Mouse (Mus musculus): Measurements from ENCODE around the gene Cyfip2.

Gene Cyfip2

DNA sequence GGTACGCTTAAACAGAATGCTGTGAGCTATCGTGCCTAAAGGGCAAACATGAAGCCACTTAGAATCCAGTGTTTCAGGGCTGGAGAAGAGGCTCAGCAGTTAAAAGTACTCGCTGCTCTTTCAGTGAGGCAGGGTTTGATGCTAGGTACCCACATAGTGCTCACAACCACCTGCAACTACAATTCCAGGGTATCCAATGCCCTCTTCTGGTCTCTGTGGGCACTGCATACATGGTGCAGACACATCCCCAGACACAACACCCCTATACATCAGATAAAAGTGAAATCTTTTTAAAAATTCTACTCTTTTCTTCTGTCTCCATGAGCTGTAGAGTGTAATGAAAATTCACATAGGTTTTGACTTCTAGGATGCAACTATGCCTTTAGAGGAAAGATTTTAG is 38.7 kb downstream of the Cyfip2 start:
- DNase-seq, result no peak

DNA sequence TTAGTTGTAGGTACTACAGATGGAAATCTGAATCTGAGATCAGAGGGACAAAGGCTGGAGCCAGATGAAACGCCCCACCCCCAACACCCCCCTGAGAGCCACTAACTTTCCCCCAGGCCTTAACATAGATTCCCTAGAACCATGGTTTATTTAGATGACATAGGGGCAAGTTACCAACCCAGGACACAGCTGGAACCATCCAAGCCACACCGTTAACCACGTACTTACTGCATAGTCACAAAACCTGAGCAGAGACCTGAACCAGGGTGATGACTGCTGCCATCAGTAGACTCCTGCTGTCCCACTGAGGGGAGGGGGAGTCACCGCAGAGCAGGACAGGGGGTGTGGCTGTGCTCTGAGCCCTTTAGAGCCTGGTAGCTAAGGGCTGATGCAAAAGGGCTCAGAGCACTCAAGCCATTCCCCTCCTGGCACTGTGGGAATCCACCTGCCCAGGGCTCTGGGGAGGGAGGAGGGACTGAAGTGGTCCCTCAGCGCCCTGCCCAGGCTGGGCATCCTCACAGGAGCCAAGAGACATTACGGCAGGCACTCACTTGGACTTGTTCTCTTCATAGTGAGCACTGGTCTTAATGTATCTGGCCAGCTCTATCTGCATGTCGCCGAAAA is 40.5 kb downstream of the Cyfip2 start:
- DNase-seq, result no peak

DNA sequence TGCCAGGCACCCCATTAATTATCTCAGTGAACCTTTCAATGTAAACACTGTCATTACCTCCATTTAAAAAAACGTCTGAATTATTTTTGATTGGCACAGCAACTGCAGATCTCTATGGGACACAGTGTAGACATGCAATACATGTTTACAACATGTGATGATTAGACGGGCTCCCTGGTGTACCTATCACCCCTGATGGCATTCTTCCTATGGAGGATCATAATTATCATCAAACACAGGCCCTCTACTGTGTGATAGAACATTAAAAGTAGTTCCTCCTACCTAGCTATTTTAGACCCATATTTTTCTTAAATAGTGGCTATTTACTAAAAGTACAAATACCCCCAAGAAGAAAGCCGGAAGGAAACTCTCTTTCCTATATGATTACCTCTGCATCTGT is 42.8 kb downstream of the Cyfip2 start:
- no peak for DNase-seq

DNA sequence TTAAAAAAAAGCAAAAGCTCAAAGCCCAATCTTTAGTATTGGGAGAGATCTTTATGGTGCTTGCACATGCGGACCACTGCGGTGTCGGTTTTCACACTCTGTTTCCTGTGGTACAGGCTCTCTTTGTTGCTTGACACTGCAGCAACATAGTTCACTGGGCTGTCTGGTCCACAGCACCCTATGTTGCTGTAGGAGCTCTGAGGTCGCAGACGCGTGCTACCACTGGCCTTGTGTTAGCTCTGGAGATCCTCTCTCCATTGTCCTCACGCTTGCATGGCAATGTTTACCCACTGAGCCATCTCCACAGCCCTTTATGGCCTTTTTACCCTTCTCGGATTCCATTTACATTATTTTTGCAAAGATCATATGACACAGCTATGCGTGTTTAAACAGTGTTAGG is 43.3 kb downstream of the Cyfip2 start:
- no peak for DNase-seq

DNA sequence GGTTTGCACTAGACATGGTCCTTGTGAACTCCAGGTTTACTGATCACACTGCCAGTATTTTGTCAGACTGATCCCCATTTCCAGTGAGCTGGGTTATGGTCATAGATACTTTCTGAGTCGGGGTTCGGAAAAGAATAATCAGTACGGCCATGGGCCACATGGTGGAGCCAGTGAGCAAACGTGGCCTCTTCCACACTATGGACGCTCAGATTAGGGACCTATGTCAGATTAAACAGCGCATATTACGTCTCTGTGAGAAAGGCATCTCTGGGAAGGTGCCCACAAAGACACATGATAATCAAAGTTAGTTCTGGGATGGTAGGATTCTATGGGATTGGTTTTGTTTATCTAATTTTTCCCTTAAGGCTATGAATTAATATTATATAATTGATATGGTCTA is 43.7 kb downstream of the Cyfip2 start:
- no peak for DNase-seq

DNA sequence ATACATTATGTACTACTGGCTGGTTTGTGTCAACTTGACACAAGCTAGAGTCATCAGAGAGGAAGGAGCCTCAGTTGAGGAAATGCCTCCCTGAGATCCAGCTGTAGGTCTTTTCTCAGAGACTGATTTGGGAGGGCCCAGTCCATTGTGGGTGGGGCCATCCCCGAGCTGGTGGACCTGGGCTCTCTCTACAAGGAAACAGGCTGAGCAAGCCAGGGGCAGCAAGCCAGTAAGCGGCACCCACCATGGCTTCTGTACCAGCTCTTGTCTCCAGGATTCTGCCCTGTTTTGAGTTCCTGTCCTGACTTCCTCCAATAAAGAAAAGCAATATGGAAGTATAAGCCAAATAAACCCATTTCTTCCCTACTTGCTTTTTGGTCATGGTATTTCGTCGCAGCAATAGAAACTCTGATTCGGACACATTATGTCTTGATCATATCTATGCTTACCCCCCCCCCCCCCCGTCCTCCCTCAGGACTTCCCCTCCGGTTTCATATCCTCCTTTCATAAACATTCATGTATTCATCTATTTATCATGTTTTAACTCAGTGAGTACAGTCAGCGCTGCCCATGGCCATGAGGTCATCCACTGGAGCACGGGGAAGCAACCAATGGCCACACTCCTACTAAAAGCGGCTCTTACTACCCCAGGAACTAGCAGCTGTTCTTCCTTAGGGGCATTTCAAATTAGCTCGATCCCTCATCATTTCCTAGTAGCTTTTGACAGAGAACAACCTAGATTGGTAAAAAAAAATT is 47.5 kb downstream of the Cyfip2 start:
- peak; percentile 95 for DNase-seq

DNA sequence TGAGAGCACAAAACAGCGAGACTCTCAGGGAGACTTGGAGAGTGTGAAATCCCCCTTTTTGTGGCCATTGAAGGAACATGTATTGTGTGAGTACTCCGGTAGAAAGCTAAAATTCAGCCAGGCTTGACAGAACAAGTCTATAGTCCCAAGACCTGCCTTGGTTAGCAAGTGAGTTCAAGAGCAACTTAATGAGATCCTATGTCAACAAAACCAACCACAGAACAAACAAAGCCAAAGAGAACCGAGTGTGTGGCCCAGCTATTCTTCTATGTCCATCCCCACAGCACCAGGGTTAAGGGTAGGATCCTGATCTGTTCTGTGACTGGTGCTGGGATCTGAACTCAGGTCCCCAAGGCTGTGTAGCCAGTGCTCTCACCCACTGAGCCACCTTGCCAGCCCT is 48.1 kb downstream of the Cyfip2 start:
- no peak for DNase-seq

DNA sequence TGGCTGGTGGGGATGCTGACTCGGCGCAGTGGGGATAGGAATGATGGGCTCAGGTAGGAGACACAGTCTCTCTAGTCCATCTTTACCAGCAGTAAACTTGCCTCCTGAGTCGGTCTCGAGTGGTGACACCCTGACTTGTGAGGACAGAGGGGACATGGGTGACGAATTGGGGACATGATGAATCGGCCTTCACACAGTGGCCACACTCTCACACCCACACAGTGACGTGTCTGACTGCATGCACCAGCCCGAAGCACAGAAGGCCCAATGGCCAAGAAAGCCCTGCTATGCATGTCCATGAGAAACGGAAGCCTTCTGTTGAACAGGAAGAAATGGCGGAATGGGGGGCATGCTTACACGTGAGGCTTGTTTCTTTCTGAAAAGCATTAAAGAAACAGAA is 49.4 kb downstream of the Cyfip2 start:
- no peak for DNase-seq

DNA sequence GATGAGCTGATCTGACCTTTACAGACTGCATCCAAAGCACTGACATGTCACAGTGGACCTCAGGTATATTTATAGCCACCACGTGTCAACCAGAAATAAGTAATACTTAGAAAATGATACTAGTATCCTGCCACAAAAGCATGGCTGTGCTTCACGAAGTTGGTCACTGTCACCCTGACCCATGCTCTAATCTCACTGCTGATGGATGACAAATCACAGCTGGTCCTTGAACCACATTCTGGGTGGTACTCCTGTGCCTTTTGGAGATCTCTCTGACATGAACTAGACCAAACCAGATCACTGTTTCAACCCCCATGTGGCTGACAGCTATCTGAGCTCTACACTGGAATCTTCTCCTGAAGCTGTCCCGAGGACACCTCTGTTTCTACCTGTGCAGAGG is 49.8 kb downstream of the Cyfip2 start:
- no peak for DNase-seq

DNA sequence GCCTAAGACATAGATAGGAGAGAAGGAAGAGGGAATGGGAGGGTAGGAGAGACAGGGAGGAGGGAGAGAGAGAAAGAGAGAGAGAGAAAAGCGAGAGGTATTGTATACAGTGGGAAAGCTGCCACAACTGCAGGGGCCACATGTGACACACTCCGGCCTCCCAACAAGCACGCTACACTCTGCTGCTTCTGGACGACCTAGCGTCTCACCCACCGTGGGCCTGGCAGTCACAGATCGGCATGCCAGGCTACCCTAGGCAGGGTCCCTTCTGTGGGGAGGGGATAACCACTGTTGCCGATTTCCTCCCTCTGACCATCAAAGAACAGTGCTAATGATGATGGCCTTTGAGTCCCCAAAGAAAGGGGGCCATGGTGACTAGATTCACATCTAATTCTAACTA is 53.9 kb downstream of the Cyfip2 start:
- DNase-seq, result no peak

DNA sequence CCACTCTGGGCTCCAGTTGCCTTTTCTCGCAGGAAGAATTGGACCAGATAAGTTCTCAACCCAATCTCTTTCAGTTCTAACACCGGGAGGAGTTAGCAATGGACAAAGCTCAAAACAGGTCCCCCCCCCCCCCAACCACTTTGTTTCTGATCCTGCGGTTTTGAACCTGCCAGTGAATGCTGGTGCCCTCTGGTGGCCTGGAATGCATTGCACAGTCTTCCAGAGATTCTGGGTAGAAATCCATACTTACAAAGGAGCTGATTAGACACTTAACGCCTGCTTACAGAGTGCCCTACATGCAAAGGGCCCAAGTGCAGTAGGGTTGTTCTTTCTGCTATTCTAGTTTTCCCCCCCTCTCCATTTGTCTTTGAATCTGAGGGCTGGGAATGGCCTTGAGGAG is 54.5 kb downstream of the Cyfip2 start:
- no peak for DNase-seq

DNA sequence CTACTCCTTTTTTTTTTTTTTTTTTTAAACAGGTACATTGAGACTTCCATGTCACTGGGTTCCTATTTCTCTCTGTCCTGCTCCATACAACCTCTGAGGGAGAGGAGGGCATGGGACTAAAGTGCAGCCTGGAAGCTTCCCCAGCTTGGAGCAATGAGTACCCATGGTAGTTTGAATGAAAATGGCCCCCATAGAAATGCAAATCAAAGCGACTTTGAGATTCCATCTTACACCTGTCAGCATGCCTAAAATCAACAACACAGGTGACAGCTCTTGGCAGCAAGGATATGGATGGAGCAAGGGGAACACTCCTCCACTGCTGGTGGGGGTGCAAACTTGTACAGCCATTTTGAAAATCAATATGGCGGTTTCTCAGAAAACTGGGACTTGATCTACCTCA is 57.4 kb downstream of the Cyfip2 start:
- DNase-seq, result no peak

DNA sequence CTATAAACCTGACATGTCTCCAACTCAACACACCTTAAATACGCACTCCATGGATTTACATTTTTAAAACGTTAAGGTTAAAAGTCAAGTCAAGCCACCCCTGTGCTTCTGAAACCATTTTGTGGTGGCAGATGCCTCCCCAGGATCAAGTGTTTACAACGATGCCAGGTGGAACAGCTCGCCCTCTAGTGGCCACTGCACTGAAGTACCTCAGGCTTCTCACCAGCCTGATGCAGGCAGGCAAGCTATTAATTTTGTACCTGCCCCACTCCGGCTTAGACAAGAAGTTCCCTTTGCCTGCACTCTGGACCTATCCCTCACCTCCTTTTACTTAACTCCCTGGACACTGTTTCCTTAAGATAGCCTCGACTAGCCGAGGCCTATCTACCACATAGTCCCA is 60.7 kb downstream of the Cyfip2 start:
- DNase-seq, result no peak

DNA sequence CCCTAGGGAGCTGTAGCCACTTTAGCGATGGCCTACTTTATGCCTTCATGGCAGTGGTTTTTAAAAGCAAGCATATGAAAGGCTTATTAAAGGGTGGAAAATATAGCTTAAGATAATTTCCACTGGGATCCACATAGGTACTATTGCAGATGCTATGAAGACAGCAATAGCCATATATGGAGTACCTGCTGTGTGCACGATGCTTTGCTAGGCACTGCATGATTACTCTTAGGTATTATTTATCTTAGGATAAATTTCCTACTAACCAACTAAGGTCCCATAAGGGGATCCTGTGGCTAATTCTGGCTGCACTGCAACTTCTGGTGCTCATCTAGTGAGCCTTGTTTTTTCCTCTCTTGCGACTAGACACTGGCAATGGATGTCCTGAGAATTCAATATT is 64.3 kb downstream of the Cyfip2 start:
- DNase-seq, result no peak

DNA sequence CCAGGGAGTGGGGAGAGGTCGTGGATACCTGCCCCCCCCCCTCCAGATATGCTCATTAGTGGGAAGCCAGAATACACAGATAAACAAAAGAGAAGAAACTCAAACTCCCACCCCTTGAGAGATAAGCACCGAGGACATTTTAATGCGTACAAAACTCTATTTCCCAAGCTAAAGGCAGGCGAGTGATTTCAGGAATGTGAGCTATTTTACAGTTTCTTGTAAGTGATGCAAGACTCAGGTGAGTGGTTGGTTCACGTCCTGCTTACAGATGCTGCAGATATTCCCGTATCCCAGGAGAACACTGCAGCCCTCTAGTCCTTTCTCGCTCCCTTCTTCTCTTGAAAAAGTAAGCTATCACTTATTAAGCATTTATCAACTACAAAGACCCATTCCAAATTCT is 66.3 kb downstream of the Cyfip2 start:
- DNase-seq, result no peak

DNA sequence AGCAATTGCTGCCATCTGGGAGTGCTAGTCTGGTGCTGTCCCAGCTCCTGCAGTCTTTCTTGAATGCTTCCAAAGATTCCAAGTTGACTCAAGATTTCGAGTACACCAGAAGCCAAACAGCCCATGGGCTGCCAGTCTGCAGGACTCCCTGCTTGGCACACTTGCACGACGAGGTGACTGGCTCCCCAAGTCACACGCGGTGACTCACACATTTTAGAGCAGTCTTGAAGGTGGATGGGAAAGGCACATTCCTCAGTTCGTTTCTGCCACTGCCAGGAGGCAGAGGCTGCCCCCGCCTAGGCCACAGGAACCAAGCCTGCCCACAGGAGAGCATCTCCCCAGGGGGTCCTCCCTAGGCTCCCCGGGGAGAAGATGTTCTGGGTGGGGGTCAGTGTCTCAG is 66.7 kb downstream of the Cyfip2 start:
- DNase-seq, result no peak

DNA sequence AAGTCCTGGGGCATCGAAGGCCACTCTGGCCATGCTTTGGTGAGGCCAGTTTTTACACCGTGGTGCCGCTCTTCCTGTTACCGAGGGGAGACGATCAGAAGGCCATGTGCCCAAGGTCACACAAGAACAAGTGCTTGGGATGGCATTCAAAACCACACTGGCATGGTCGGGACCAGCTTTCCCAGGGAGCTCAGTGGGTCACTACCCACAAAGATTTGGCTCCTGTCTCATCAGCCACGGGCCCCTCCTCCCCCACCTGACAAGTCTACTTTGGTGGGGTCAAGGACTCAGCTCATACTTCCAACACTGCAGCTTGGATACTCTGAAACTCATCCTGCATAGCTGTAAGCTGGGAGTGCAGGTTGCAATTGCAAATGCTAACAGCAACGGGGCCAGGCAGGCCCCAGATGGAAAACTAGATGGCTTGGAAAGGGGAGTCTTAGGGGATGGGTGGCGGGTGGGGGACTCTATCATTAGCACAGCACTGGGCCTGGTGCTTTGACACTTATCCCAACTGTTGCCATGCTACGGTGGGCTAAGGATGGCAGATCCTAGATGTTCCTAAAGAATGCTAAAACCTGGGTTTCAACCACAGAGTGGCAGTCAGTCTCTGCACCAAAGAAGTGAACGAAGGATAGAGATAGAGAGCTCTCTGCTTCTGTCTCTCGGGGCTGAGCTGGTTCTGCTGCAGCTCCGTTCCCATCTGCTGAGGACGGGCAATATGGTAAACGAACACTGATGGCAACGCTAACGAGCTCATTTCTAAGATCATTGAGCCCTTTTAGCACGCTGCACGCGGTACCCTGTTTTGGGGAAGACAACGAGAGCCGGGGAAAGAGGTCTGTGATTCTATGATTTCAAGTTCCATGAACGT is 67.7 kb downstream of the Cyfip2 start:
- DNase-seq, result no peak

DNA sequence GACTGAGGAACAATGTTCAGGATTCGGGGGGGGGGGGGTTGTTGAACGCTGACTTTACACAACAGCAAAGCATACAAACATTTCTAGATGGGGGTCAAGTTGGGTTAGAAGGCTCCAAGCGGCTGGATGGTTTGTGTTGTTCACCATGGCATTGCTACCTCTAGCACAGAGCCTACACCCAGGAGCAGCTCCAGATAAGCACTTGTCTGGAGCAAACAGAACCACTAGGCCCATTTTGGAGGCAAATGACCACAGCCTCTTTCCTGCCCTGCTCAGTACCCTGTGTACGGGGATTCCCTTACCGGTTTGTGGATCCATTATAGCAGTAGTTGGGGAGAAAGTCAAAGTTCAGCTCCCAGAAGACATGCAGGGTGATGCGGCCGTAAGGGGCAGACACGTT is 70.7 kb downstream of the Cyfip2 start:
- DNase-seq, result no peak

DNA sequence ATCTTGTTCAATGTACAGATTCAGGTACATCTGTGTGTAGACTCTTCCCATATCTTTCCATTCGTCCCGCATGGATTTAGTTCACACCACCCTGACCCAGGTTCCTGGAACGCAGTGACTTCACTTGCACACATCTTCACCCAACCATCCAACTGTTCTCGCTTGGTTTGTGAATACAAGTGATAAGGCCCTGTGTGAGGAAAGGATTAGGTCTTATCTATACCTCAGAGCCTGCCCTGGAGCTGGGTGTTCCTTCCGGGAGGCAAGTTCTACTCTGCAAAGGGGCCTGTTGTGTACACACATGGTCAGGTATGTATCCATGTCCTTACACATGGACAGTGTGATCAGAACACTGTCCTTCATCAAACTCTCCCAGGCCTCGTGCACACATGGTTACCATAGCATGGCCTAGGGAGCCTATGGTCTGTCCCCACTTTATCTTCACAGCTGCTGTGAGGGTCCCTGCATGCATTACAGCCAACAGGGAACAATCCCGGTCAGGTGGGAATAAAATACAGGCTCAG is 71.4 kb downstream of the Cyfip2 start:
- DNase-seq, result no peak

DNA sequence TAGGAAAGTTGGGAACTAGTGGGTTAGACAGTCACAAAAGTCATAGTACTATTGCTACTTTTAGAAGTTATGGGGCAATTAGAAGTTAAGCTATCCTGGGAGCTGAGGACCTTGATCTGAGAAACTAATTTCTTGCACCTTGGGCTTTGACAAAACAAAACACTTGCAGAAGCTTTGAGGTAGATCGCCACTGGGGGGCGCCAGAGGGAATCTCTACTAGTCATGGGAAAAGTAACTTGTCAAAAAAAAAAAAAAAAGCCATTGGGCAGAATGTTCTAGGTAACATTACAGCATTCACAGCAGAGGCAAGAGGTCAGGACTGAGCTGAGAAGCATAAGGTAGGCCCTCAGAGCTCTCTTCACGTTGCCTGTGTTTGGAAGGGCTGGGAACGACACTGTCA is 75.7 kb downstream of the Cyfip2 start:
- DNase-seq, result no peak

DNA sequence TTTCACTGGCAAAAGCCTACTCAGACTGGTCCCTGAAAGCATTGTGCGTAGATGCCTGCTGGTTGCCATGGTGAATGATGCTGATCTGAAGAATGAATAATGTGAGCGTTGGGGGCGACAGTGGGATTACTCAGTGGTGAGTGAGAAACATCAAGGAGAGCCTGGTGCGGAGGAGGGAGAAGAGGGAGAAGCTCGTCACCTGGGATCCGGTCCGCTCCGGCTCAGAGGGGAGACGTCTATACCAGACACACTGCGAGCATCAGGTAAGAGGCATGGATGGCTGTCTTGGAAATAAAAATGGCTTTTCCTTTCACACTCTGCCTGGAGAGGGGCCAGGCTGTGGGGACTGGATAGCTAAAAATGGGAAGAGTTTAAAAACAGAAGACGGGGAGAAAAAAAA is 77.3 kb downstream of the Cyfip2 start, which contains the start of gene Fndc9:
Fndc9 (plus strand) TSS at position 198 of the 400 bp plus-strand sequence.
- no peak for DNase-seq

DNA sequence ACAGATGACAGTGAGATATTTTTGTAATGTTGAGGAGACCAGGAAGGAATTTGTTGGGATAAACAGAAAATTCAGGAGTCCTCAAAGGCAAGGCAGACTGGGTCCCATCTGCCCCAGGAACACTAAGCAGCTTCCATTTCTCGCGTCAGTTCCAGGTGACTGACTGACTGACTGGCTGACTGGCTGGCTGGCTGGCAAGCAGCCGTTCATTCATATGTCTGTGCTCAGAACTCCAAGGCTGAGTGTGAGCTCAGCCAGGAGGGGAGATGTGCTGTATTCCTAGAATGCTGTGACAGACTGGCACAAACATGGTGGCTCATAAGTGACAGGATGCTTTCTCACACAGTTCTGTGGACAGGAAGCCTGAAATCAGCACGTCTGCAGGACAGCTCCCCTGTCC is 78.7 kb downstream of the Cyfip2 start:
- no peak for DNase-seq

DNA sequence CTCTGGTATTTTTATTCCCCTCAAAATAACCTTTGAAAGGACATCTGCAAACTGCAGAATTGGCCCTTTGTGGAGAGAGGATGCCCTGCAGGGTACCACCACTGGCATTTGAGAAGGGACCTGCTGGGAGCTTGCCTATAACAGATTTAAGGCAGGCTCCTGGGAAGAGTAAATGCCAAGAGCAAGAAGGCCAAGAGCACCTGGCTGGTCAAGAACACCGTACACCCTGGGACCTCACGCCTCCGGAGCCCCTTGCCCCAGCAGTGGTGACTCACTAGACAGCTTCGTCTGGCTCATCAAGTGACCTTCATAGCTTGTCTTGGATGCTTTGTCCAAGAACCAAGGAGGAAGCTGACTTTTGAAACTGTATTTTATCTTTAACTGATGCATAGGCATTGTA is 79.9 kb downstream of the Cyfip2 start:
- DNase-seq, result no peak

DNA sequence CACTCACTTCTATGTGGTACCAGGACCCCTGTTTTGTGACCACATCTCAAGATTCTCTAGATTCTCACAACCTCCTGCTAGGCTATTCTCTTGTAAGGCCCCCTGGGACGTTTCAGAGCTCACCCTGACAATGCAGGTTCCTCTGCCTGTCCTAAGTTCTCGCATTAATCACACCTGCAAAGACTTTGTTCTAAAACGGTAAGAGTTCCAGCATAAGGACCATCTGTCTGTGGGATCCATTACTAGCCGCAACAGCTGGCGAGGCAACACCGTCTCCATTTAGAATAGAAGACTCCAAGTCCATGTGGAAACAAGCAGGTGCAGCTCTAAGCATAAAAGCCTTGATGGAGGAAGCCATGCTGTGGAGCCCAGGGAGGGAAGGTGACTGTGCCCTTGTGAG is 82.5 kb downstream of the Cyfip2 start:
- no peak for DNase-seq

All from heart, adult 11 months (tissue).